Mouse (Mus musculus): Measurements from ENCODE around the gene Exoc4.

Exoc4 gene

DNA sequence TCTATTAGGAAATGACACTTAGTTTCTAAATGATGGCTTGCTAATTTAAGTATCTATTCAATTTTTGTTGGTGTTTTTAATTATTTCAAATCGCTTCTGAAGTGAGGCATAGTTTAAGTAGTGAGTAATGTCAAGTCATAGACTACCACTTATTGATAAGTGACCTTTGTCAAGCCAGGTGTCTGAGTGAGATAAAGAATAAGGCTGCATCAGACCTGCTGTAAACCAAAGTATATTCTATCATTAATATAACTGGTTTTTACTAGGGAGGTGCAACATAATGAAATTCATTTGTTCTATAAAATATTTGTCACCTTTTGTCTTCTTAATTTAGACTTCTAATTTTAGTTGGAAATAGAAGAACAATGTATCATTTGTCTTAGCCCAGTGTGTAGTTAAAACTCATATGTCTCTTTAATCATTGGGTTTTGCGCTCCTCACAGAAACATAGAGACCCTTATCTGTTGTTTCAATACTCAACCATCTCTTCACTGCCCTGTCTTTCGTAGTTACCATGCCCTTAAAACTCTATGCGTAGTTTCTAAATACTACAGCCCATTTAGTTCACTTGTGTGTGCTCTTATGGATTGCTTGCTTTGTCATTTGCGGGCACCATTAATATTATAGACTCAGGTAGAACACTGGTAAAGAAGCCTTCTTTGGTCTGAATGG lies 217.4 kb downstream of the Exoc4 start:
- DNase-seq (ENCODE audit: low read depth, low spot score) = no peak

GRCm38 (mm10) chr6:33468480-33468879 lies 219.6 kb downstream of the Exoc4 start:
- DNase-seq (ENCODE audit: low read depth, low spot score) = no peak

DNA sequence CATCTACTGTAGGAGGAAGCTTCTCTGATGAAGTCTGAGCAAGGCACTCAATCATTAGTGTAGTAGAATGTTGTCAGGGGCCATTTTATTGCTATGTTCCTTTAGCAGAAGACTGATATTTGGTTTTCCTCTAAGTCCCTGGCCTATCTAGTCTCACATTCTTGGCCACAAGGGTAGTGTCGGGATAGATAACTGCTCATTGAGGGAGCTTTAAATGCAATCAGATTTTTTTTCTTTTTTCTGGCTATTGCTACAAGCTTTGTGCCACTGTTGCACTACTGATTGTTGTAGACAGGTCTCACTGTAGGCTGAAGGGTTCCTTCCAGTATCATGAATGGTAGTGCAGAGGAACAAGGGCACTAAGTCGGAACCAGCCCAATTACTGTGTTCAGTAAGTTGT lies 227.2 kb downstream of the Exoc4 start:
- no peak for DNase-seq (ENCODE audit: low read depth, low spot score)

- DNase-seq (ENCODE audit: low read depth, low spot score) = no peak
Measured at GRCm38 (mm10) chr6:33484568-33484967, 235.7 kb downstream of the Exoc4 start.

- DNase-seq (ENCODE audit: low read depth, low spot score) = no peak
Measured at GRCm38 (mm10) chr6:33489788-33490187, 240.9 kb downstream of the Exoc4 start.

DNA sequence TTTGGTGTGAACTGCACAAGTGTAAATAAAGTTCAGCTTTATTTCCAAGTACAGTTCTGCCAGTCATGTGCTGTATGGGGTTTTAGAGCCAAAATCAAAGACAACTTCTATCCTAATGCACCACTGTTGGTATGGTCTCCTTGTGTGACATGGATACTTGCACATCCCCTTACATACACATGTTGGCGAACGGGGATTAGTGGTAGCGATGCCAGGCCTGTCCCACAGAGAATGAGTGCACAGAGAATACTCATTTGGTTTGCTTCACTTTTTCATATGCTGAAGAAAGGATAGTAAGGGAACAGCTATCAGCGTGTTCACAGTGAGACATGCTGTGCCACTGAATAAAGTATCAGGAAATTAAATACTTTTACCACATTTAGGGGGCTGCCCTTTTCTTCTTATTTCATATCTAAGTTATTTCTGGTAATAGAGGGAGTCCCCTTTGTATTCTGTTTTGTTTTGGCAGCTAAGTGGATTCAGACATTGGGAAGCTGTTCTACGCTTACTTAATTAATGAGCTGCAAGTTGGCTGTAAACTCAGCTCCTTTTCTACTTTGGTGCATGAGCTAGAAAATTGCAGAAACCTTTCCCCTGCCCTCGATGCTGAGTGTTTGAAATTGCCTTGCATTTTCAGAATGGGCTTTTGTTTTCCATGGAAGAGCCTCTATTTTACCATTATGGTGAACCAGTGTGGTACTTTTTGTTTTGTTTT lies 247.4 kb downstream of the Exoc4 start:
- no peak for DNase-seq (ENCODE audit: low read depth, low spot score)

- DNase-seq (ENCODE audit: low read depth, low spot score) = no peak
Measured at GRCm38 (mm10) chr6:33497348-33497747, 248.5 kb downstream of the Exoc4 start.

GRCm38 (mm10) chr6:33502388-33502787 lies 253.5 kb downstream of the Exoc4 start:
- no peak for DNase-seq (ENCODE audit: low read depth, low spot score)

- no peak for DNase-seq (ENCODE audit: low read depth, low spot score)
Measured at GRCm38 (mm10) chr6:33503381-33503780, 254.5 kb downstream of the Exoc4 start.

DNA sequence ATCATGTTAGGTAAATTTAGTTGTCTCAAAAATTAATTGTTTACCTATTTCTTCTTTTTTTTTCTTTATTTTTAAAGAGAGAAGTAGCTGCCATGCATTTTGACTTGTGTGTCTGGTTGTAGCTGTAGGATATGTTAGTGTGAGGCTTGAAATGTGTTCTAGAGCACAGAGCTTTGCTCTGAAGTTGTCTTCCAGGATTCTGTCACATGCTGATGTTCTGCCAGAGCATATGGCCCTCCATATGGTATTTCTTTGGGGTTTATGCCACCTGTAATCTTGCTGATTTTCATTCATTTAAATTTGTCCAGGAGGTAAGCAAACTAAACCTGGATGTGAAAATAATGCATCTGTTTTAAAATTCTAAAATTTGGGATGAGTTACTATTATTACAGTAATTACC lies 258.2 kb downstream of the Exoc4 start:
- DNase-seq (ENCODE audit: low read depth, low spot score) = no peak

GRCm38 (mm10) chr6:33515391-33515790 lies 266.5 kb downstream of the Exoc4 start:
- DNase-seq (ENCODE audit: low read depth, low spot score) = no peak

GRCm38 (mm10) chr6:33516798-33517197 lies 267.9 kb downstream of the Exoc4 start:
- no peak for DNase-seq (ENCODE audit: low read depth, low spot score)

GRCm38 (mm10) chr6:33517890-33518410 lies 269.1 kb downstream of the Exoc4 start:
- no peak for DNase-seq (ENCODE audit: low read depth, low spot score)

GRCm38 (mm10) chr6:33525695-33526366 lies 276.9 kb downstream of the Exoc4 start:
- no peak for DNase-seq (ENCODE audit: low read depth, low spot score)

- DNase-seq (ENCODE audit: low read depth, low spot score) = no peak
Measured at GRCm38 (mm10) chr6:33540356-33540755, 291.5 kb downstream of the Exoc4 start.

- no peak for DNase-seq (ENCODE audit: low read depth, low spot score)
Measured at GRCm38 (mm10) chr6:33542712-33543111, 293.8 kb downstream of the Exoc4 start.

DNA sequence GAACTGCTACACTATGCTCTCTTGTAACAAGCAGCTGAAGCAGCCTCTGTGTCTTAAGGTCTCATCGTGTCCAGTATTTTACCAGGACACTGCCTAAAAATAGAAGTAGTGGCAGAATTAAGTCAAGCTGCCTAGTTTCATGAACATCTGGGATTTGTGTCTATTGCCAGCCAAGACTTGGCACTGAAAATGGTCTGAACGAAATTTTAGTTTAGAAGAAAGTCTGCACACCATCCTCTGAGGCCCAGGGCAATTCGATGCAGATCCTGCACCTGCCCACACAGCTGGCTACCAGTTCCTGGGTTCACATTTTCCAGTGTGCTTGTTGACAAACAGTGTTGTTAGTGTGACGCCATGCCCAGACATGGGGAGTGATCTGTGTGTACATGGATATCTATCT lies 303.0 kb downstream of the Exoc4 start:
- no peak for DNase-seq (ENCODE audit: low read depth, low spot score)

DNA sequence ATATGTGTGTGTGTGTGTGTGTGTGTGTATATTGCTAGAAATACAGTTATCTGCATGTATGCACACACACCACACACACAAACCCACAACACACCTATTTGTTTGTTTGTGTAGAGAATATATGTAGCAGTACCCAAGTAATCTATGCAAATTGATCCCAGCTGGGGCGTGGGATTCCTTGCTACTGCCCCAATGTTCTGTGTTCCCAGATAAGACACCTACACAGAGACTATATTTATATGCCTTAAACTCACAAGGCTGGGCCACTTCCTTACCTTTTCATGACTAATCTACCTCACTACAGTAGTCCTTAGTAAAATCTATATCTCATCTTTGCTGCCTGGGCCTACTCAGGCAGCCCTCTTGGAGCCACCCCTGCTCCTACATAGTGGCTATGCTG lies 312.0 kb downstream of the Exoc4 start:
- DNase-seq (ENCODE audit: low read depth, low spot score) = no peak

GRCm38 (mm10) chr6:33561911-33562310 lies 313.0 kb downstream of the Exoc4 start:
- no peak for DNase-seq (ENCODE audit: low read depth, low spot score)

DNA sequence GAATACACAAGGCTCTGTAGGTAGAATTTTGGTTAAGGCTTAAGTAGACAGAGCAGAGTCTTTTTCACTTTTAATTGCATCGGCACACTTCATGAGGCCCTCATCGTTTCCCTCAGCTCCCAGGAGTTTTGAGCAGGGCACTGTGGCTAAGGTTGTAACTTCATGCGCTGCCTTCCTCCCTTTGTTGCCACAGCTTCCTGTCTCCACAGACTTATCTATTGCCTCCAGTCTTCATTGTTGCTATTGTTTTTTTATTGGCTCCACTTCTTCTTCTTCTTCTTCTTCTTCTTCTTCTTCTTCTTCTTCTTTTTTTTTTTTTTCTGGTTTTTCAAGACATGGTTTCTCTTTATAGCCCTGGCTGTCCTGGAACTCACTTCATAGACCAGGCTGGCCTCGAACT lies 327.1 kb downstream of the Exoc4 start:
- no peak for DNase-seq (ENCODE audit: low read depth, low spot score)

- DNase-seq (ENCODE audit: low read depth, low spot score) = no peak
Measured at GRCm38 (mm10) chr6:33608469-33608868, 359.6 kb downstream of the Exoc4 start.

DNA sequence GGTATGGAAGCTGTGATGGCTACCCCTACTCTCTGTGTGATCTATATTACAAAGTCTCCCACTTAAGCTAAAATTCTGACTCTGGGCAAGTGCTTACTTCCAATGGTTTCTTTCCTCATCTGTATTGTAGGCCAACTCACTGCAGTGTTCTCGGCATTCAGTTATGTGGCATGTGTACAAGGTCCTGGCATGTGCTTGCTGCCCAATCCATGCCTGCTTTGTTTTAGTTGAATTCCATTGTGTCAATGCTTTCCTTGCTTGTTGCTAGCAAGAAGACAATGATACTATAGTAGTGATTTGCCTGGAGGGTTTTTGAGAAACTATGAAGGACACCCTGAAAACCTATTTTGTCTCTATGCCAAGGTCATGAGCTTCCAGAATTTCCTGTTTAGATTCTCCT lies 365.1 kb downstream of the Exoc4 start:
- no peak for DNase-seq (ENCODE audit: low read depth, low spot score)

- DNase-seq (ENCODE audit: low read depth, low spot score) = no peak
Measured at GRCm38 (mm10) chr6:33618590-33618989, 369.7 kb downstream of the Exoc4 start.

Data from WW6 (cell line).